Mouse (Mus musculus) megakaryocyte progenitor cell, adult 5-6 weeks (primary cell): Measurements from ENCODE around the gene Scn2b. TPM values are rescaled to one million over a fixed set of nuclear protein-coding genes. Genes with fewer than 3 reads are reported as not detected.
A peak's percentile ranks its signal among the peaks of the same experiment; 100 is the strongest.

Experiments used
- ATAC-seq: replicated peaks from 2 replicates; pipeline ENCODE4 v1.8.0; 2016; ENCODE audit warnings: mild to moderate bottlenecking, moderate TSS enrichment, inconsistent platforms; ENCODE audit not compliant: poor library complexity
- total RNA-seq, 2 experiments: library from RNA; stranded (forward) in 1 of 2; stranded (reverse) in 1 of 2; fragments of 157-497, 149-512 nt in 1 of 2; fragments of 200-1000 nt in 1 of 2; gene quantifications; 2 replicates each; pipeline versions ENCODE4 v1.2.3 to v1.2.4; 2015 to 2017

Gene Scn2b
- total RNA-seq, 2 experiments from 2014 or later = not detected

- ATAC-seq = no peak
These were observed 50.3 kb downstream of the Scn2b start for GRCm38 (mm10) chr9:45167903-45168302.

GRCm38 (mm10) chr9:45170150-45170549 lies 52.6 kb downstream of the Scn2b start:
- no peak for ATAC-seq

- 0 out of 2 replicates have a peak, but pooled peaks have one; percentile 9 for ATAC-seq
These were observed 53.6 kb downstream of the Scn2b start for GRCm38 (mm10) chr9:45171073-45171610.

GRCm38 (mm10) chr9:45173475-45173874 lies 55.9 kb downstream of the Scn2b start:
- no peak for ATAC-seq

GRCm38 (mm10) chr9:45179282-45179681 lies 61.7 kb downstream of the Scn2b start:
- ATAC-seq = 0 out of 2 replicates have a peak, but pooled peaks have one; percentile 20

Other genes starting within 250 kb of the Scn2b start
- gene Kmt2a, start 236.5 kb upstream of the Scn2b start, total RNA-seq (2015) = 49.6 and 61.0 TPM in 2 replicates
- 7.0 and 11.3 TPM in 2 replicates for gene Kmt2a, start 236.5 kb upstream of the Scn2b start, total RNA-seq (2017)
- 457 and 602 TPM in 2 replicates for gene Atp5l, start 197.0 kb upstream of the Scn2b start, total RNA-seq (2015)
- 109 and 166 TPM in 2 replicates for gene Atp5l, start 197.0 kb upstream of the Scn2b start, total RNA-seq (2017)
- 45.7 and 48.1 TPM in 2 replicates for gene Ube4a, start 152.2 kb upstream of the Scn2b start, total RNA-seq (2015)
- 32.4 and 44.6 TPM in 2 replicates for gene Ube4a, start 152.2 kb upstream of the Scn2b start, total RNA-seq (2017)
- gene Cd3g, start 137.4 kb upstream of the Scn2b start, total RNA-seq (2015) = not detected in 2 replicates
- gene Cd3g, start 137.4 kb upstream of the Scn2b start, total RNA-seq (2017) = 0.30 and 3.1 TPM in 2 replicates
- gene Cd3d, start 136.0 kb upstream of the Scn2b start, total RNA-seq (2015) = 0.12 and 0.44 TPM in 2 replicates
- gene Cd3d, start 136.0 kb upstream of the Scn2b start, total RNA-seq (2017) = 0.17 and 0.33 TPM in 2 replicates
- not detected in 2 replicates for gene Cd3e, start 108.2 kb upstream of the Scn2b start, total RNA-seq (2015)
- gene Cd3e, start 108.2 kb upstream of the Scn2b start, total RNA-seq (2017) = not detected in 2 replicates
- gene Mpzl2, start 78.0 kb upstream of the Scn2b start, total RNA-seq (2015) = not detected in 2 replicates
- not detected in 2 replicates for gene Mpzl2, start 78.0 kb upstream of the Scn2b start, total RNA-seq (2017)
- 0.20 and 0.35 TPM in 2 replicates for gene Mpzl3, start 62.6 kb upstream of the Scn2b start, total RNA-seq (2015)
- 0.58 and 2.1 TPM in 2 replicates for gene Mpzl3, start 62.6 kb upstream of the Scn2b start, total RNA-seq (2017)
- 0.89 and 2.0 TPM in 2 replicates for gene Jaml, start 38.6 kb upstream of the Scn2b start, total RNA-seq (2015)
- 3.4 and 4.6 TPM in 2 replicates for gene Jaml, start 38.6 kb upstream of the Scn2b start, total RNA-seq (2017)
- gene Scn4b, start 20.6 kb downstream of the Scn2b start, total RNA-seq (2015) = not detected in 2 replicates
- not detected in 2 replicates for gene Scn4b, start 20.6 kb downstream of the Scn2b start, total RNA-seq (2017)
- gene BC049352, start 64.2 kb downstream of the Scn2b start, total RNA-seq (2015) = not detected in 2 replicates
- gene BC049352, start 64.2 kb downstream of the Scn2b start, total RNA-seq (2017) = not detected in 2 replicates
- 0.05 TPM in 1 of 2 replicates, not detected in the other for gene Tmprss4, start 86.3 kb downstream of the Scn2b start, total RNA-seq (2015)
- gene Tmprss4, start 86.3 kb downstream of the Scn2b start, total RNA-seq (2017) = 0.41 TPM in 1 of 2 replicates, not detected in the other
- 2.9 and 3.9 TPM in 2 replicates for gene Il10ra, start 151.4 kb downstream of the Scn2b start, total RNA-seq (2015)
- gene Il10ra, start 151.4 kb downstream of the Scn2b start, total RNA-seq (2017) = 8.1 and 9.2 TPM in 2 replicates
- not detected in 2 replicates for gene Tmprss13, start 201.3 kb downstream of the Scn2b start, total RNA-seq (2015)
- not detected in 2 replicates for gene Tmprss13, start 201.3 kb downstream of the Scn2b start, total RNA-seq (2017)